Mouse (Mus musculus) erythroblast, embryonic 14.5 days (primary cell): ENCODE data around the gene Foxd2.

Experiments used
- GATA1 ChIP-seq: IDR thresholded peaks from 2 replicates; pipeline ENCODE4 v1.6.1; 2012; ENCODE audit warnings: low read length, inconsistent platforms, mixed read lengths
- TAL1 ChIP-seq: IDR thresholded peaks from 3 replicates; pipeline ENCODE4 v1.6.1; 2012; ENCODE audit warnings: low read length, inconsistent platforms, mixed read lengths

GRCm38 (mm10) chr4:114925917-114926312 lies 17.2 kb upstream of the Foxd2 start, which contains the start of gene Foxe3:
- TF ChIP-seq TAL1 (no peak), GATA1 (no peak)
